Mouse (Mus musculus) heart, postnatal 10 days (tissue): Measurements from ENCODE around the gene Anp32e. TPM values are rescaled to one million over a fixed set of nuclear protein-coding genes. Genes with fewer than 3 reads are reported as not detected.
"Not testable (repeated sequence)": the region's sequence is repeated elsewhere in the genome, so short reads cannot be mapped to it uniquely, and the experiment has no call there.

Source experiments
- DNase-seq, 2 experiments: peaks; one replicate each; pipeline ENCODE4 v3.0.0; 2021
- intact Hi-C: fragments of 180-260 bp; cut with DNase I; formaldehyde crosslinking; loops from one replicate; pipeline ENCODE4 v1.15.1; 2025
- total RNA-seq, 2 experiments: library from RNA; stranded (reverse); gene quantifications; 2 replicates each; pipeline ENCODE4 v1.2.3; 2021

Anp32e gene
- 100 to 1,000 TPM; 102 to 109 TPM for total RNA-seq

GRCm38 (mm10) chr3:95928658-95929503, at the start of gene Anp32e:
Gene Anp32e, plus strand, starts transcription at chr3:95929246.
- DNase-seq, result peak; percentile 98 to 99
- intact Hi-C loops, result loop anchor here (2.0 kb wide), 1 partner anchor 28 kb away; no protein-coding TSS in a partner anchor

- DNase-seq, result peak; percentile 96
- intact Hi-C loops, result loop anchor here (1.0 to 5.0 kb wide), 2 partner anchors 20 to 80 kb away; no protein-coding TSS in a partner anchor
These were observed 46.8 kb upstream of the Anp32e start, which contains the start of gene Ciart for GRCm38 (mm10) chr3:95881979-95882815. Gene Ciart, minus strand, starts transcription at chr3:95882251.

GRCm38 (mm10) chr3:95882816-95883425, 46.1 kb upstream of the Anp32e start:
- intact Hi-C loops, result loop anchor here (1.0 to 5.0 kb wide), 3 partner anchors 21 to 79 kb away; no protein-coding TSS in a partner anchor
- DNase-seq, result peak; percentile 85 to 89

- DNase-seq, result no peak
- intact Hi-C loops, result loop anchor here (5.0 kb wide), 1 partner anchor 78 kb away; no protein-coding TSS in a partner anchor
These were observed 44.6 kb upstream of the Anp32e start for GRCm38 (mm10) chr3:95884400-95884799.

- no peak for DNase-seq
- intact Hi-C loops, result no loop called here
These were observed 41.5 kb upstream of the Anp32e start for GRCm38 (mm10) chr3:95887596-95887995.

GRCm38 (mm10) chr3:95889664-95890063, 39.4 kb upstream of the Anp32e start:
- no peak for DNase-seq
- intact Hi-C loops, result loop anchor here (2.0 kb wide), 1 partner anchor 17 kb away; no protein-coding TSS in a partner anchor

GRCm38 (mm10) chr3:95891211-95892065, 37.6 kb upstream of the Anp32e start, which contains the start of gene BC028528:
Gene BC028528, minus strand, starts transcription at chr3:95892005.
- DNase-seq, result peak; percentile 69 to 71
- intact Hi-C loops, result loop anchor here (2.0 kb wide), 1 partner anchor 15 kb away; no protein-coding TSS in a partner anchor

- intact Hi-C loops, result no loop called here
These were observed 36.7 kb upstream of the Anp32e start for GRCm38 (mm10) chr3:95892066-95893052.

GRCm38 (mm10) chr3:95893126-95893525, 35.9 kb upstream of the Anp32e start:
- peak in 1 of 2 experiments; percentile 48 for DNase-seq
- intact Hi-C loops, result no loop called here

More at GRCm38 (mm10) chr3:95892066-95893052, 36.7 kb upstream of the Anp32e start:
- DNase-seq, result peak in 1 of 2 experiments; percentile 43

- peak; percentile 98 for DNase-seq
- intact Hi-C loops, result not testable (repeated sequence)
These were observed 35.3 kb upstream of the Anp32e start, which contains the start of gene Aph1a for GRCm38 (mm10) chr3:95893606-95894316. Gene Aph1a, plus strand, starts transcription at chr3:95893969.

- DNase-seq, result peak; percentile 81 to 84
- intact Hi-C loops, result no loop called here
These were observed 34.5 kb upstream of the Anp32e start for GRCm38 (mm10) chr3:95894317-95895160.

- intact Hi-C loops, DNase-seq: not testable (repeated sequence)
These were observed 33.5 kb upstream of the Anp32e start for GRCm38 (mm10) chr3:95895501-95895900.

- DNase-seq, result no peak
- intact Hi-C loops, result no loop called here
These were observed 29.1 kb upstream of the Anp32e start for GRCm38 (mm10) chr3:95899800-95900524.

- intact Hi-C loops, result no loop called here
- DNase-seq, result peak; percentile 62
These were observed 27.3 kb upstream of the Anp32e start for GRCm38 (mm10) chr3:95901616-95902372.

GRCm38 (mm10) chr3:95902373-95902625, 26.7 kb upstream of the Anp32e start:
- intact Hi-C loops, result no loop called here
- DNase-seq, result peak; percentile 48 to 51
